Mouse (Mus musculus) layer of hippocampus, postnatal 25 days (tissue): ENCODE results near the gene Gdf15. TPM values are rescaled to one million over a fixed set of nuclear protein-coding genes. Genes with fewer than 3 reads are reported as not detected.

Source experiments
- DNase-seq, 2 experiments: peaks; one replicate each; pipeline ENCODE4 v3.0.0; 2022; ENCODE audit warnings: mixed read lengths in 2 of 2, low spot score in 1 of 2; ENCODE audit errors: extremely low spot score in 1 of 2
- total RNA-seq, 2 experiments: library from RNA; stranded (reverse); gene quantifications; 2 replicates each; pipeline ENCODE4 v1.2.3; 2021

The Gdf15 gene
- total RNA-seq, 2 experiments from 2014 or later: 0.26 TPM; not detected in 1

DNA sequence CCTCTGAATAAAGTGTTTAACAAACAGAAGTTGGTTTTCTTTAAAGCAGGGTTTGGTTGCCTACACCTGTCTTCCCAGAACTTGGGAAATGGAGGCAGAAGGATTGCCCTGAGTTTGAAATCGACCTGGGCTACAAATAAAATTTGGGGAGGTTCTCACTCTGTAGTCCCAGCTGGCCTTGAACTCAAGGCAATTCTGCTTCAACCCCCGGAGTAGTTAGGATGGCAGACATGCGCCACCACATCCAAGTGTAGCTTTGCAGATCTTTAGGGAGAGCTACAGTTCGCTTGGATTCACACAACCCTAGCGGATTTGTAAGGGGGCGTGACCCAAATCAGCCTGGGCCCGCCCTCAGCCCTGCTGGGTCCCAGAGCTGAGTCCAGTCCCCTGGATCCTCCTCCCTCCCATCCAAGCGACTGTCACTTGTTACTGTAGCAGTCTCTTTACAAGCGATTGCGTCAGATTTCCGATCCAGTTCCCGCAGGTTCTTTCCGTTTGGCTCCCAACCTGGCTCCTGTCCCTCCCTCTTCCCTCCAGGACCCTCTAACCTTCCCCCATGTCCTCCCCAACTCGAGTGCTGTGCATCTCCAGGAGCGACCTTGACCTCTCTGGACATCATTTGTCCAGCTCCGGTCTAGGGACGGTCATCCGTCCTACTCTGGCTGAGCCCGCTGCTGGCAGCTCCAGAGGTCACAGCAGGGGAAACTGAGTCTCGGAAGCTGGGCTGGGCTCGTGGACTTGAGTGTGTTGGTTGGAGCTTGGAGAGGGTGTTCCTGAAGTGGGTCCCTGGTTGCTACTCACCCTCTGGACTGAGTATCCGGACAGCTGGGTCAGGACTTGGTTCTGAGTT is 1.5 kb downstream of the Gdf15 start:
- DNase-seq: no peak

DNA sequence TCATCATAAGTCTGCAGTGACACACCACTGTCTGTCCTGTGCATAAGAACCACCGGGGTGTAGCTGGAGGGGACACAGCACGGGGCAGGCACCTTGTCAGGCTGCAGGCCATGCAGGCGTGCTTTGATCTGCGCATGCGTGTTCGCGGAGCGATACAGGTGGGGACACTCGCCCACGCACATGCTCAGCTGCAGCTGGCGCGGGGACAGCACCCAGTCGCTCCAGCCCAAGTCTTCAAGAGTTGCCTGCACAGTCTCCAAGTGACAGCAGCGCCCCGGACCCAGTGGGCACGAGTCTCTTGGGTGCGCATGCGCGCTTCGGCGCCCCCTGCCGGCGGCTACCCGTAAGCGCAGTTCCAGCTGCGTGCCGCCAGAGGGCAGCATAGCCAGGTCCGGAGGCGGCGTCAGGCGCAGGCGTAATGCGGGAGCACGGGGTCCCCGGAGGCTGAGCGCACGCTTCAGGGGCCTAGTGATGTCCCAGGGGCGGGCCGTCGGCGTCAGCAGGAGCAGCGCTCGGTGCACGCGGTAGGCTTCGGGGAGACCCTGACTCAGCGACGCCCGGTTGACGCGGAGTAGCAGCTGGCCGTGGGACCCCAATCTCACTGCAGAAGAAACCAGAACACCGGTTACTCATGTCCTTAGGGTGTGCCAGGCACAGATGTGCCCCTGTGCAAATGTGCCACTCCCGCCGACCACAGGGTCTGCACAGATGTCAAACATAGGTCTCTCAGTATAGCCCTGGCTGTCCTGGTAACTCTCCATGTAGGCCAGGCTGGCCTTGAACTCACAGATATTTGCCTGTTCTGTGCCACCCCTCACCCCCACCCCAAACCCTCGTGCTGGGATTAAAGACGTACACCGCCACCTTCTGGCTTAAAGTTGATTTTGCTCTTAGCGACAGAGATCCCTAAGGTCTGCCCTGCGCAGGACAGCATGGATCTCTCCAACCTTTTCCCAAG is 2.4 kb downstream of the Gdf15 start:
- peak; percentile 82 to 94 for DNase-seq

DNA sequence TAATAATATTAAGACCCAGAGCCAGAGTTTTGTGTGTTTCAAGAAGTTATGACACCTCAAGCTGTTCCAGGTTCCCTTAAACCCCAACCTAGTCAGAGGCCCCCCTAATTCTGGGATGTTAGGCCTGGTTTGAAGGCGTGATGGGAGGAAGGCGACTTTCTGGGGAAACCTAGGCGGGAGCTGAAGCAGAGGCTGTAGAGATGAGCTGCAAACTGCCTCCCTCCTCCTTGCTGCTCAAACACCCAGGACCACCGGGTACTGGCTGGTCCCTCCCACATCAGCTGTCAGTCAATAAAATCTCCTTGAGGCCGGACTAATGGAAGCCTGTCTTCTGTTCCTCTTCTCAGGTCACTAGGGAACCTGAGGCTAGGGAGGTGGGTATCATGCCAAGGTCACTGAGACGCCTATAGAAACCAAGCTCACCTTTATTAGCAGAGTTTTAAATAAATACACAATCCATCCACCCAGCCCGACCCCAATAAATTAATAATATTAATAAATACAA is 3.2 kb downstream of the Gdf15 start:
- no peak for DNase-seq

DNA sequence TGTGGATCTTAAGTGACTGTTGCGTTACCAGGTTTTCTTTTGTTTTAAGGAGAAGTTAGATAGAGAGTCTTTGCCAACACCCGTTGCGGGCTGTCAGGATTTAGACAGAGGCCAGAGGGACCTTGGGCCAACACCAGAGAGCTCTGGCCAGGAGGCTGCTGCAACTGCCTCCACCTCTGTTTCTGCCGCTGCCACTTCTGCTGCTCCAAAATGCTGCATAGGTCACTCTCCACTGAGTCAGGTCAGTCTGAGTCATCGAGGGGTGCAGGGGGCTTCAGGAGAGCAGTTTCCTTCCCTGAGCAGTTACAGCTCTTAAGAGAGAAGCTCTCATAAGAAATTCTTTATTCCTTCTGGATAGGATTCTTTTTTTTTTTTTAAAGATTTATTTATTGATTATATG is 5.2 kb downstream of the Gdf15 start:
- DNase-seq: no peak

DNA sequence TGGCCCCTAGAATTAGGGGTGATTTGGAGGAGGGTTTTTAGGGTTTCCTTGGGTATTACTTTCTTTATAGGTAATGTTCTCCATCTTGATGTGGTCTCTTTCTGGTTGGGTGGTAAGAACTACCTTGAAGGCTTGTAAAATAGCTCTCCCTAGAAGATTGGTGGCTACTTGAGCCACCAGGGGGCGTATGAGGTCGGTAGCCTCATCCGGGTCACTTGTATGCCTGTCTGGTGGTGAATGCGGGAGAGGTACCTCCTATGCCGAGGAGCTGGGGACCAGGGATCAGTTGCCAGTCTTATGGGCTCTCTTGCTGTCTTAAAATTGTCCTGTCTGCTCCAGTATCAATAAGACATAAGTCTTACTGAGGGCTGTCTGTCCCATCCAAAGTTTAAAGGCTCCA is 7.2 kb downstream of the Gdf15 start:
- peak in 1 of 2 experiments; percentile 37 for DNase-seq

DNA sequence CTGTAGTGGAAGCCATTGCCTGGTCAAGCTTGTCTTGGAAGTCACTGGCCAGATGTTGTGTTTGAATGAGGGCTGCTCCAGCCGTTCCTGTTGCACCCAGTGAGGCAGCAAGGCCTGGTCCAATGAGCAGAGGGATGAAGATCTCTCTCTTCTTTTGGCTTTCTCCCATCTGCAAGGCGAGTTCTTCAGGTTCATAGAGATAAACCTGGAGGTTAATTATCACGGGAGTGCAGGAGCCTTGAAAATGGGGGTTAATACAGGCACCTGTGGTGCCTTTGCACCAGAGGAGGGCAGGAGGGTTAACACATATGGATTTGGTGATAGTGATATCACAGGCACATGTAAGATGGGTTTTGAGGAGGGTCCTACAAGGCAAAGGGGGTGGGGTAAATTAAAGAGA is 10.0 kb downstream of the Gdf15 start:
- DNase-seq: no peak

DNA sequence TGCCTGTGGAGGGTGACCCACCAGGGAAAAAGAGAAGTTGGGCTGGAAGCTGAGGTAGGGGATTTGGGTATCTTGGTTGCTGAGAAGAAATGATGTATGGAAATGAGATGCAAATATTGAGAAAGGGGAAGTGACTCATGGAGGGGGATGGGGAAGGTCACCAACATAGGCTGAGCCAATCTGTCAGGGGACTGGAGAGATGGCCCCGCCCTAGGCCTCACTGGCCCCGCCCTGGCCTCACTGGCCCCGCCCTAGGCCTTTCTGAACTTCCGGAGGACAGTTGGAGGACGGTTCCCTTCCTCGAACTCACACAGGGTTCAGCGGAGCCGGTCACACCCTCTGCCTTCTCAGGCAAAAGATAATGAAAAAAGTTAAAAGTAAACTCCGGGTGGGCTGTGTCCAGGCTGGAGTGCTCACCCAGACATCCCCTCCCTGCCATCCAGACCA is 13.3 kb downstream of the Gdf15 start:
- DNase-seq: no peak

DNA sequence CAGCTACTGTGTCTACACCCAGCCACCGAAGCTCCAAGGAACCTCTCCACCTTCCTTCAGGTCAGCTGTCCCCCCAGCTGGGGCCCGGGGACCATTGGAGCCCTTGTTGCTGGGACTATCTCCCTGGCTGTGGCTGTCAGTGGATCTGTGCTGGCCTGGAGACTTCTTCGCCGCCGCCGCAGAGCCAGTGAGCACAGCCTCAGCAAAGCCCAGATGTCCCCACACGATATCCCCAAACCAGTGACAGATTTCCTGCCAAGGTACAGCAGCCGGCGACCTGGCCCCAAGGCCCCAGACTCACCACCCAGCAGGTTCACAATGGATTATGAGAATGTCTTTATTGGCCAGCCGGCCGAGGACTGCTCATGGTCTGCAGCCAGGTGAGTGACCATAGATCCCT is 14.3 kb downstream of the Gdf15 start:
- DNase-seq: no peak

DNA sequence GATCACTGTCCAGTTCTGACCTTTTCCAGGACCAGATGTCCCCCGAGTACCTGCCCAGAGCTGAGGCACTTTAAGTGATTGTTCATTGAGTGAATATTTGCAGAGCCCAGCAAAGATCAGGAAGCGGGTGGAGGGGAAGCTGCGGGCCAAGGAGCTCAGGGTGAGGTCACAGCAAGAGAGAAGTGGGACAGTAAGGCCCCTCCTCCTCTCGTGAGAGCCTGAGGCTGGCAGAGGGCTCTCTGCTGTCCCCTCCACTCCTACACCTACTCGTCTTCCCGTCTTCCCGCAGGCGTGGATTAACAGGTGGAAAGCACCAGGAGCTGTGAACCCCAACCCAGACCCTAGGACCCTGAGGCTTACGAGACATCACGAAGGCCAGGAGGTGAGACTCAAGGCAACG is 15.6 kb downstream of the Gdf15 start:
- no peak for DNase-seq

DNA sequence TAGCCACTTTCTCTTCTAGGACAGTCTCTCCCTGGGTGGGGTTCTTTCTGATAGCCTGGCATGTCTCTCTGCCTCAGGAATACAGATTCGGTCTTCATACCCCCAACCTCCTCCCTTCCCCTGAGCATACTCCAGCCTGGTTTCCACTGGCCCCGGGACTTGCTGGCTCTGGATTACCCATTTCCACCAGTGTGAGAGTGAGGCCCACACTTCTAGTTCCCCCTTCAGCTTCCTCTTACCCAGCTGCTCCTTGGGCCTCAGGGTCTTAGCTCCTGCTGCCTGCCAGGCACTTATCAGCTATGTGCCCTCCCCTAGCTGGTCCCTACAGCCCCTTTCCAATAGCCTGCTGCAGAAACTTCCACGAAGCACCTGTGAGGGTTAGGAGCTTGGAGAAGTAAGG is 16.4 kb downstream of the Gdf15 start, which contains the start of gene Lrrc25:
Lrrc25 (plus strand) TSS at position 262 of the 400 bp plus-strand sequence.
- no peak for DNase-seq

DNA sequence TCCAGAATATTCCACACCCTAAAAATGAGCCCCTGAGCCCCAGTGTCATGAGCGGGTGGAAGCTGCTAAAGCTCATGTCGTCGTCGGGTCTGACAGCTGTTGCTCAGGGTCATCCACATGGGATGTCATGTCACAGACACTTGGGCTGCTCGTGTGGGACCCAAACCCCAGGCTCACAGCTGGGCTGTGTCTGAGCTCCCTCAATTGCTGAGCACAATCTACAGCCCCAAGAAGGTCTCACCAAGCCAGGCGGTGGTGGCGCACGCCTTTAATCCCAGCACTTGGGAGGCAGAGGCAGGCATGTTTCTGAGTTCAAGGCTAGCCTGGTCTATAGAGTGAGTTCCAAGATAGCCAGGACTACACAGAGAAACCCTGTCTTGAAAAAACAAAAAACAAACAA is 17.0 kb downstream of the Gdf15 start:
- no peak for DNase-seq

DNA sequence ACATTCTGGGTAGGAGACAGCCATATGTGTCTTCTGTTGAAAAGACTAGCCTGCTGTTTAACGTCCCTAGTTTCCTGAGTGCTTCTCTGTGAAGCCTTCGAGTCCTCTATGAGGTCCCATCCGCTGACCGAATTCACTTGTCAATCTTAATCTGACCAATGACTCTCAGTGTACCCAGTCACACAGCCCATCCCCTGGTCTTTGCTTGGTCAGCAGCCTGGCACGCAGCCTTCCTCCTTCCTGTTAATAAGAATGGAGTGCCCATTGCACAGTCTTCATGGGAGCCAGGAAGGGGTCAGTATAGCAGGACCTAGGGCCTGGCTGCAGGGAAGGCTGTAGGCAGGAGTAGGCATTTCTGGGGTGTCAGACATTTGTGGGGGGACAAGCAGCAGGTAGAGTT is 17.8 kb downstream of the Gdf15 start:
- DNase-seq: no peak

DNA sequence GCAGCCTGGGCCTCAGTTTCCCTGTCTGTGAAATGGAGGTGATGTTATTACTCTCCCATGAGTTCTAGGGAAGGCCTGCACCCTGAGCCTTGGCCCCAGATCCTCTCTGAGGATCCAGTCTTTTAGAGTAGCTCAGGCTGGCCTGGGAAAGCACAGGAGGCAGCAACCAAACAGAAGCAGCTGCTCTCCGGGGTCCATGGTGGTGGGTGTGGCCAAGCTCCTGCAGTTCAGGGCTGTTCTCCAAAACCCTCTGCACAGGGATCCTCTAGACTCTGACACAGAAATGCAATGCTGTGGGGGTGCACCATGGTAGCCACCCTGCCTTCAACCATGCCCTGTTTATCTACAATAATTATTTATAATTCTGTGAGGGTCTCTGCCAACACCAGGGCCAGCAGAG is 18.5 kb downstream of the Gdf15 start:
- DNase-seq: no peak

DNA sequence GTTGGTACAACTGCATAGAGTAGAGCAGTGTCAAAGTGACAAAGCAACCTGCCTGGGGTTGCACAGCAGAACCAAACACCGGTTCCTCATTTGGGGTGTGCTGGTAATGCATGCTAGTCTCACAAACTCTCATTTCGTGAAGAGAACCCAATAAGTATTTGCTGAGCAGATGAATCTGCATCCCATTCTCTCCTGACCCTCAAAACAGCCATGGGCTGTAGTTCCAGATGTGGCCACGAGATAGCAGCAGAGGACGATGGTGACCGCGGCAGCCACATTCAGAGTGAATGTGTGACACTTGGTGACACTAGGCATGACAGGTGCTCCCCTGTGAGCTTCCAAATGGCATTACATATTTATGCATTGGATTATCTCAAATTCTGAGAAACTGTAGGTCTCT is 20.4 kb downstream of the Gdf15 start:
- peak; percentile 79 to 92 for DNase-seq

DNA sequence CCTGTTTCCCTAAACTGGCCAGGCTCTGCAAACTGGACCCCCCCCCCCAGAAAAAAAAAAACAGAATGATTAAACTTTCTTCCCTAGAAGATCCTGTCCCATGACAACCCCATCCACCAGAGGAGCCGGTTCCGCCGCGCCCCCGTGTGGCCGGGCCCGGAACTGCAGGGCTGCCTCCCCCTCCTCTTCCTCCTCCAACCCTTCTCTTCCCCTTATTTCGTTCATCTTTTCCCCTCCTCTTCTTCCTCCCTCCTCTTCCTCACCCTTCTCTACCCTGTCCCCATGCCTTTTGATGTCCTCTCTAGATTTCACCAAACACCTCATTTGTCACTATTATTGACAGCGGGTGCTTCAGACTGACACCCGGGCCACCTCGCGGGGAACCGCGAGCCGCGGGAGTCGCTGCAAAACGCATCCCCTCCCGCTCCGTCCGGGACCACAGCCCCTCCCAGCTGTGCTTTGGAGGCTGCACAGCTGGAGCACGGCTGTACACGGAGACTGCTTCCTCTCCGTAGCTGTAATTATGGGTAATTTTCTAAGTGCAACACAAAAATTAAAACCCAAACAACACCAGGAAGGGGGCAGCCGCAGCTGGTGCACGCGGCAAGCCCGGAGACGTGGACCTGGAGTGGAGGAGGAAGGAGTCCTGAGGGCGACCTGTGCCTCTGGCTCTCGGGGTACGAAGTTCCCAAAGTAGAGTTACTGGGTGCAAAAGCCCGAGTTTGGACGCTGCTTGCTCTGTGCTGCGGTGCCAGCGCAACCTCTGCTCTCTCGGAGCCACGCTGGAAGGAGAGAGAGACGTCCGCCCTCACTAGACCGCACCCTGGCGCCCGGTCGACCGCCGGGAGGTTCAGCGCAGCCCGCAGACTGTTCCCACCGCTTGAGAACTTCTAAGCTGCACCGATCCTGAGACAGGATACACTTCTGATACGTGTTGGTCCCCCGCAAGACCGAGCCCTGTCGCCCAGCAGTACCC is 21.2 kb downstream of the Gdf15 start:
- DNase-seq: peak; percentile 87 to 91

DNA sequence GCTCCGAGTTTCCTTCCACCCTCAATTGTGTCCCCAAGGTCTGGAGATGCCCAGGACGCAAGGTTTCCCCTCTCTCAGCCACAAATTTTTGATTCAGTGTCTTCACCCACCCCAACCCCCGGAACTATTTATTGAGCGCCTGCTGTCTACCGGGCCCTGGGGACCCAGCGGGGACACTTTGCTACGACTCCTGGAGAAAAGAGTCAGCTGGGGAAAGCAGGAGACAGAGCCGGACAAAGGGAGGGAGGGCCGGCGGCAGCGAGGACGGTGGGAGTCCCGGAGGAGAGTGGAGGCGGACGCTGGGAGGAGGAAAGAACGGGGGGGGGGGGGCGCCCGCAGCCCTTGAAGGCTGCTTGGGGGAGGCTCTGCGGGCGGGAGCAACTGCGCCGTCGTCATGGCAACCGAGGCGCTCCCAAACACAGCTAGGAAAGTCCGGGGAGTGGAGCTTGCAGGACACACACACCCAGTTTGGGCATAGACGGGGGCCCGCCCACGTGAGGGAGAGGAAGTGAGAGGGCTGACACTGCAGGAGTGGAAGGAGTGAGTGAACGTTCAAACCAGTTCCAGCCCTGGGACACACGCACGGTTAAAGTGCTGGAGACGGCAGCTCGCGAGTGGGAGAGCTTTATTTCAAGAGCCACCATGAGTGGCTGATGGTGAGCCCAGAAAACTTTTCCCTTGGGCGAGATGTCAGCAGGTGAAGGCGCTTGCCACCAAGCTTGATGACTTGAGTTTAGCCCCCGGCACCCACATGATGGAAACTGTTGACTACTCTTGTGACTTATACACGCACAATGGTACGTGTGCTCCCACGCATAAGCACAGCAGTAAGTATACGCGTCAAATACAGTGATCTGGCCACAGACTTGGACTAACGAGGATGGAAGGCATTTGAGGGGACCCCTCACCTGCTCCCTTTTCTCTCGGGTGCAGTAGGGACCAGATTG is 22.1 kb downstream of the Gdf15 start:
- DNase-seq: peak in 1 of 2 experiments; percentile 67

DNA sequence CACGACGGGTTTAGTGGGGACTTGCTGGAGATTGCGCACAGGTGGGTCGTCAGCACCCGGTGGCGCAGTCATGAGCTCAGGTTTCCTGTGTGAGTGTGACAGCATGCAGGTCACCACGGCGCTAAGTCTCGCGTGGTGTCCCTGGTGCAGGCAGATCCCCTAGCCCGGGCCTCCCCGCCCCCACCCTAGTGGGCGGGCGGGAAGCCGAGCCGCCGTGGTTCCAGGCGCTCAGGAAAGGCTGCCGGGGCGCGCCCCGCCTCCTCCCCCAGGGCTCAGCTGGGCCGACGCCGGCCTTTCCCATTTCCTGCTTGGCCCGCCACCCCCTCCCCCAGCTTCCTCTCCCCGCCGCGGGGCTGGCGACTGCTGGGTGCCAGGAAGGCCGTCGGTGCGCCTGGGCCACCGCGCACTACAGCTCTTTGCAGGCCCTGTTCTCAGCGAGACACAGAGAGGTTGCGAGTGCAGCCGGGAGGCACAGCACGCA is 22.8 kb downstream of the Gdf15 start:
- peak in 1 of 2 experiments; percentile 54 for DNase-seq

DNA sequence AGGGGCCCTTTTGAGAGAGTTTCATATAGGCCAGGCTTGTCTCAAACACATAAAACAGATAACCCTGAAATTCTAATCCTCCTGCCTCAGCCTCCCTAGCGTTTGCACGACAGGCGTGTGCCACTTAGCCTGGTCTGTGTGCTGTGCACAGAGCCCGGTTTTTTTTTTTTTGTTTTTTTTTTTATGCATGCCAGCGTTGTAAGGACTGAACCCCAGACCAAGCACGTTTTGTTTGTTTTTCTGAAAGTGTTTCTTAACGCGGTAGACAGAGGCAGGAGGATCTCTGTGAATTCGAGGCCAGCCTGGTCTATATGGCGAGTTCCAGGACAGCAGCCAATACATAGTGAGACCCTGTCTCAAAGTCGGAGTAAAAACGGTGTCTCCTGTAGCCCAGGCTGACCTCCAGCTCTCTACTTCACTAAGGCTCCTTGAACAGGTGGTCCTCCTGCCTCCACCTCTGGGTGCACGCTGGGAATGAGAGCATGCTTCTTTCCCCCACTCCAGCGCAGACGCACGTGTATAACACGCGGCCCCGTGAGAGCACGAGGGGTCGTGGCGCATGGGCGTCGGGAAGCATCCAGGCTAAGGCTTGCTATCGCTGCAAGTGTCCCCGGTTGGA is 23.4 kb downstream of the Gdf15 start, which contains the start of gene Ssbp4:
Ssbp4 (minus strand) TSS at position 124 of the 619 bp plus-strand sequence.
- no peak for DNase-seq
